Mouse (Mus musculus): ENCODE results near the gene Susd4. TPM values are rescaled to one million over a fixed set of nuclear protein-coding genes. Genes with fewer than 3 reads are reported as not detected.

Gene Susd4
- total RNA-seq, 2 experiments from 2014 or later: 105 to 111 TPM

GRCm38 (mm10) chr1:182758783-182759182 is 4.9 kb upstream of the Susd4 start:
- intact Hi-C loops (cut with DNase I): no loop called here
- Histone ChIP-seq H3K4me3 (no peak overlapping the region), H3K27ac (no peak overlapping the region)
- DNase-seq (ENCODE audit: extremely low spot score in 1 of 2, low spot score in 2 of 2): no peak
- no peak for TF ChIP-seq CTCF (IDR thresholded peaks at IDR 0.05)

GRCm38 (mm10) chr1:182763191-182763715 is 407 bp upstream of the Susd4 start:
- intact Hi-C loops (cut with DNase I): loop anchor here (5.0 kb wide), 1 partner anchor 134 kb away; no protein-coding TSS in a partner anchor
- no peak for TF ChIP-seq CTCF (IDR thresholded peaks at IDR 0.05)
- peak overlapping the region; percentile 85 for H3K4me3 ChIP-seq
- peak overlapping the region; percentile 94 for H3K27ac ChIP-seq
- DNase-seq (ENCODE audit: extremely low spot score in 1 of 2, low spot score in 2 of 2): peak in 1 of 2 experiments; percentile 16

DNA sequence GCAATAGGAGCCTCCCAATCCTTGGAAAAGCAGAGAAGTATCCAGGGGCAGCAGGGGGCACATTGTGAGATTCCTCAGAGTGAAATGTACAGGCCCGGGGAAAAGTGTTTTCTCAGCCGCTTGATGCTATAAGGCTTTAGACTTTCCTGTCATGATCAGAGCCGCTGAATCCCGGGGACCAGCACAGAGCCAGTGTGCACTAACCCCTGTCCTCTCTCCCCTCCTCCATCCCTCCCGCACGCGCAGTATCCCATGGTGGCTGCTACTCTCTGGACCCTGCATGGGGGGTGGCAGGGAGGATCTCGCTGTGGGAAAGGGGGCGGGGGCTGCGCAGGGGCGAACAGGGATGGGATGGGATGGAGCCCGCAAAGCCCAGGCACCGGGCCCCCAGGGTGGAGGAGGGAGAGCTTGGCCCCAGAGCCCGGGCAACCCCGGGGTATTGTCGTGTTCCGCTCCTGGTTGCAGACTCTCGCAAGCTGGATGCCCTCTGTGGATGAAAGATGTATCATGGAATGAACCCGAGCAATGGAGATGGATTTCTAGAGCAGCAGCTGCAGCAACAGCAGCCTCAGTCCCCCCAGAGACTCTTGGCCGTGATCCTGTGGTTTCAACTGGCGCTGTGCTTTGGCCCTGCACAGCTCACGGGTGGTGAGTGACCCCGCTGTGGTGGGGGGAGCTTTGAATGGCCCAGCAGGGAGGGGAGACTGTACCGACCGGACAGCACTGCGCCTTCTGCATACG is 1.1 kb downstream of the Susd4 start:
- no peak for TF ChIP-seq CTCF (IDR thresholded peaks at IDR 0.05)
- DNase-seq (ENCODE audit: extremely low spot score in 1 of 2, low spot score in 2 of 2): peak in 1 of 2 experiments; percentile 38
- Histone ChIP-seq H3K27ac (peak overlapping the region; percentile 91), H3K4me3 (peak overlapping the region; percentile 85)
- intact Hi-C loops (cut with DNase I): loop anchor here (1.0 to 5.0 kb wide), 2 partner anchors 30 to 133 kb away; no protein-coding TSS in a partner anchor

DNA sequence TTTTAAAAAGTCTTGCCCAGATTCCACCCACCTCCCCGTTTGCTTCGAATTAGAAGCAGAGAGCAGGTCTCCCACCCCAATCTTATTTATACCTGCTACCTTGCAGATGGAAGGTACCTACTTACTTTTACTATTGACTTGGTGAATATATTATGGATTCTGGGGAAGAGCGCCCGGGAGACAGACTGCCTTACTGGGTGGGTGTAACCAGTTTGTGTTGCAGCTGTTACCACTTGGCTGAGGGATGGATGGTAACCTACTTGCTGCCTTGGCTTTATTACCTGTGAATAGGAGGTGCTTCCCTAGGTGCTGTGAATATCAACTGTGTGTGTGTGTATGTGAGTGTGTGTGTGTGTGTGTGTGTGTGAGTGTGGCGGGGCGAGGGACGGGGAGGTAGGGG is 11.9 kb downstream of the Susd4 start:
- no peak for TF ChIP-seq CTCF (IDR thresholded peaks at IDR 0.05)
- Histone ChIP-seq H3K27ac (no peak overlapping the region), H3K4me3 (no peak overlapping the region)
- intact Hi-C loops (cut with DNase I): no loop called here
- DNase-seq (ENCODE audit: extremely low spot score in 1 of 2, low spot score in 2 of 2): no peak

GRCm38 (mm10) chr1:182776749-182777410 is 13.2 kb downstream of the Susd4 start:
- Histone ChIP-seq H3K27ac (no peak overlapping the region), H3K4me3 (no peak overlapping the region)
- intact Hi-C loops (cut with DNase I): no loop called here
- TF ChIP-seq CTCF (IDR thresholded peaks at IDR 0.05): no peak
- peak; percentile 22 to 29 for DNase-seq (ENCODE audit: extremely low spot score in 1 of 2, low spot score in 2 of 2)

DNA sequence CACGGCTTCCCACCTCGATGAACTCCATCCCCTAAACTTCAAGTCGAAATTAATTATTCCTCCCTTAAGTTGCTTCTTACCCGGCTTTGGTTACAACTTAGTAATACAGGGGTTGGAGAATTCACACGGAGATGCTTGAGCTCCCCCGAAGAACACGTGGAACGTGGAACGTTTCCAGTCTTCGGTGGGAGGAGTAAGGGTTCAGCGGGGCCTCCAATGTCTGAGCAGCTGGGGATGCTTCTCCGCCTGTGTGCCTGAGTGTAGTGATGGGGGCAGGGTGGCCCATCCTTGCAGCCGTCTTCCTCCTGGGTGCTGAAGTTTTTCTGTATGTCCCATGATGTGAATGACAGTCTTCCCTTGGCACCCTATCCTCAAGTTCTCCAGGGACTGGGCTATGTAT is 14.6 kb downstream of the Susd4 start:
- intact Hi-C loops (cut with DNase I): no loop called here
- H3K27ac ChIP-seq: no peak overlapping the region
- no peak overlapping the region for H3K4me3 ChIP-seq
- TF ChIP-seq CTCF (IDR thresholded peaks at IDR 0.05): no peak
- no peak for DNase-seq (ENCODE audit: extremely low spot score in 1 of 2, low spot score in 2 of 2)

DNA sequence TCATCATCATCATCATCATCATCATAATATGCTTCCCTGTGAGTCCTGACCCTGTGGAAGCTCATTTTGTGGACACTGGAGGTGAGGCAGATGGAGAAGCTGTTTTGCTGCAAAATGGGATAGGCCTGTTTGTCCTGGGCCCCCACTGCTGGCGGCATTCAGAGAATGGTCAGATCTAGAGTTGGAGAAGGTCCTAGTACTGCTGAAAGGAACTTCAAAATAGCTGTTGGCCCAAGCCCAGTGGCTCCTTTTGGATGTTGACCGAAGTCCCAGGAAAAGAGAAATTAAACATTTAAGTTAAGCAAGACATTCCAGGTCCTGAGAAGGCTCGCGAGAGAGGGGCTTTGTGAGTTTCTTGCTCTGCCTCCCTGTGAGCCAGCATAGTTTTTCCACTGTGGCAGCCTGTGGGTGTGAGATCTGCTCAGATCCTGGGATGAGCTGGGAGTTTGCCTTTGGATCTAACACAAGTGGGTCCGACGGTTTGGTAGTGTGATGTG is 15.4 kb downstream of the Susd4 start:
- intact Hi-C loops (cut with DNase I): no loop called here

GRCm38 (mm10) chr1:182783774-182784173 is 20.1 kb downstream of the Susd4 start:
- intact Hi-C loops (cut with DNase I): no loop called here
- DNase-seq (ENCODE audit: extremely low spot score in 1 of 2, low spot score in 2 of 2): no peak
- TF ChIP-seq CTCF (IDR thresholded peaks at IDR 0.05): no peak
- Histone ChIP-seq H3K4me3 (no peak overlapping the region), H3K27ac (no peak overlapping the region)

More for the DNA sequence above, 15.4 kb downstream of the Susd4 start:
- Histone ChIP-seq H3K27ac (no peak overlapping the region), H3K4me3 (no peak overlapping the region)
- no peak for DNase-seq (ENCODE audit: extremely low spot score in 1 of 2, low spot score in 2 of 2)
- no peak for TF ChIP-seq CTCF (IDR thresholded peaks at IDR 0.05)

DNA sequence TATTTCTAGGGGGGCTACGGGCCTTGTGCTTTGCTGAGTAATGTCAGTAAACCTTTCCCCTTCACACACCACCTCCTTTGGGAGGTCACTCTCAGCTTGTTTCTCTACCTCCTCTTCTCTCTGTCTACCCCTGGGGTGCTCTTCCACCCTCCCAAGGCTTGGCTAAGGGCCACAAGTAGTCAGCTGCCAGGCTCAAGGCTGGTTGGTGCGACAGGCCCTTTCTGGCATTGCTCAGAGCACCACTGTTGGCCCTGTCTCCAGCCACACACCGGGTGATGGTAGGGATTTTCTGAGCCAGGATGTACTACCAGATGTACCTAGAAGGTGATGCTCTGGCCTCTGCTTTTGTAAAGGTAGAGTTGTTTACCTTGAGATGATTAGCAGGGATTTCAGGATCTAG is 21.1 kb downstream of the Susd4 start:
- TF ChIP-seq CTCF (IDR thresholded peaks at IDR 0.05): no peak
- Histone ChIP-seq H3K4me3 (no peak overlapping the region), H3K27ac (no peak overlapping the region)
- DNase-seq (ENCODE audit: extremely low spot score in 1 of 2, low spot score in 2 of 2): no peak
- intact Hi-C loops (cut with DNase I): no loop called here

- no peak overlapping the region for H3K27ac ChIP-seq
- no peak for TF ChIP-seq CTCF (IDR thresholded peaks at IDR 0.05)
- no peak overlapping the region for H3K4me3 ChIP-seq
- no peak for DNase-seq (ENCODE audit: extremely low spot score in 1 of 2, low spot score in 2 of 2)
- intact Hi-C loops (cut with DNase I): no loop called here
Measured at GRCm38 (mm10) chr1:182785504-182785903, 21.8 kb downstream of the Susd4 start.

- H3K4me3 ChIP-seq: no peak overlapping the region
- peak; percentile 27 for TF ChIP-seq CTCF (IDR thresholded peaks at IDR 0.05)
- H3K27ac ChIP-seq: no peak overlapping the region
- no peak for DNase-seq (ENCODE audit: extremely low spot score in 1 of 2, low spot score in 2 of 2)
- intact Hi-C loops (cut with DNase I): no loop called here
Measured at GRCm38 (mm10) chr1:182787030-182787429, 23.4 kb downstream of the Susd4 start.

GRCm38 (mm10) chr1:182788896-182789295 is 25.2 kb downstream of the Susd4 start:
- no peak for TF ChIP-seq CTCF (IDR thresholded peaks at IDR 0.05)
- no peak for DNase-seq (ENCODE audit: extremely low spot score in 1 of 2, low spot score in 2 of 2)
- H3K4me3 ChIP-seq: no peak overlapping the region
- no peak overlapping the region for H3K27ac ChIP-seq
- intact Hi-C loops (cut with DNase I): no loop called here
